Mouse (Mus musculus) megakaryocyte, embryonic 14.5 days (primary cell): ENCODE data around the gene Saysd1. TPM values are rescaled to one million over a fixed set of nuclear protein-coding genes. Genes with fewer than 3 reads are reported as not detected.

ENCODE experiments used
- H3K27me3 ChIP-seq: replicated peaks from 2 replicates; pipeline ENCODE3; 2012; ENCODE audit warnings: inconsistent platforms
- H3K36me3 ChIP-seq: replicated peaks from 2 replicates; pipeline ENCODE3; 2012; ENCODE audit warnings: low read length, inconsistent platforms, mixed read lengths
- H3K4me1 ChIP-seq: 2 replicates; pipeline ENCODE4 v1.6.1; 2012; ENCODE audit warnings: inconsistent platforms
- H3K4me3 ChIP-seq: replicated peaks from 2 replicates; pipeline ENCODE3; 2012; ENCODE audit warnings: moderate library complexity, mild to moderate bottlenecking, inconsistent platforms
- H3K9me3 ChIP-seq: 2 replicates; pipeline ENCODE4 v1.6.1; 2012; ENCODE audit warnings: inconsistent platforms
- FLI1 ChIP-seq: IDR thresholded peaks from 2 replicates; pipeline ENCODE4 v1.6.1; 2012; ENCODE audit warnings: low read length, inconsistent platforms, mixed read lengths
- GATA1 ChIP-seq: IDR thresholded peaks from 3 replicates; pipeline ENCODE4 v1.6.1; 2012; ENCODE audit warnings: mixed read lengths, low read length, inconsistent platforms, borderline replicate concordance
- polyA plus RNA-seq: library from polyadenylated mRNA; stranded (reverse); fragments of >175 nt; gene quantifications from 2 replicates; pipeline ENCODE4 v1.2.3, GENCODE M21; 2012; ENCODE audit warnings: low replicate concordance; ENCODE audit not compliant: insufficient read depth

Saysd1 gene
- polyA plus RNA-seq, result 9.9 and 29.2 TPM in 2 replicates

- Histone ChIP-seq H3K9me3 (no peaks in the 10 kb centered on the region), H3K36me3 (peaks cover 64% of the 10 kb centered on the region), H3K4me3 (no peak within 1 kb of the TSS), H3K27me3 (no peaks in the 10 kb centered on the region), H3K4me1 (peaks cover 28% of the 10 kb centered on the region)
- TF ChIP-seq FLI1, result no peak
- TF ChIP-seq GATA1, result no peak
Measured at GRCm38 (mm10) chr14:20138484-20139355, at the start of gene Saysd1. Gene Saysd1 (minus strand): TSS chr14:20138534.

DNA sequence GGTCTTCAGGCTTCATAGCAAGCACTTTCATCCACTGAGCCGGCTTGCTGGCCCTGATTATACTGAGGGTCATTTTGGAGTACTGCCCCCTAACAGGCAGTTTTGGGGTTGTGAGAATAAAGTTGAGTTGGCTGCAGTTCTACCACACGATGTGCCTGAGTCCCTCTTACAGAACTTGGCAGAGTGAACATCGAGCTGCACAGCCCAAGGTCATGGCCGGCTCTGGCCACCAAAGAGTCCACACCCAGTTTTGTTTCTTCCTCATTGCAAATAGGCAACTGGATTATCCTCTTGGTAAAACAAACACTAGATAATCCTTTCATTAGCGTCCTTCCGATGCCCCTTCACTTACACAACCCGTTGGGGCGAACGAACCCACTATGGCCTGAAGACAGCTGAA, 47.1 kb upstream of the Saysd1 start:
- Histone ChIP-seq H3K9me3 (no peaks in the 10 kb centered on the region), H3K36me3 (no peaks in the 10 kb centered on the region), H3K4me1 (peaks cover 38% of the 10 kb centered on the region), H3K4me3 (no peak overlapping the region), H3K27me3 (no peaks in the 10 kb centered on the region)
- no peak for TF ChIP-seq FLI1
- TF ChIP-seq GATA1, result no peak

- no peaks in the 10 kb centered on the region for H3K27me3 ChIP-seq
- H3K36me3 ChIP-seq, result no peaks in the 10 kb centered on the region
- H3K4me3 ChIP-seq, result no peak overlapping the region
- no peak for TF ChIP-seq FLI1
- no peak for TF ChIP-seq GATA1
- H3K4me1 ChIP-seq, result peaks cover 56% of the 10 kb centered on the region
- no peaks in the 10 kb centered on the region for H3K9me3 ChIP-seq
Measured at GRCm38 (mm10) chr14:20183701-20184100, 45.4 kb upstream of the Saysd1 start.

DNA sequence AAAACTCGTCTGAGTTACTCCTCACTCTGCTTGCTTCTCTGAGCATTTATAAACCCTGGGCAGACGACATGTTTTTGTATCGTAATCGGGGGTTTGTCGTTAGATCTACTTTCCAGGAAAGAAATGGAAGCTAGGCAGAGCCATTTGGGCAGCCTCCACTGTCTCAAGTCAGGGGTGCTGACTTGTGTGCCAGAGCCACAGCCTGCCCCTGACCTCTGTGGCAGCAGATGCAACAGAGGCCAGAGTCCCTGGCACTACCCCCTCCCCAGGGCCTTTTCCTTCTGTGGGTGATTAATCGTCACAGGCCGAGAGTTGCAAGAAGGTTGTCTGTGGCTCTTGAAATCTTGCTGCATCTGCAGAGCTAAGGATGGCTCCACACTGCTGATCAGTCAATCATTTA, 44.3 kb upstream of the Saysd1 start:
- H3K4me3 ChIP-seq, result no peak overlapping the region
- H3K36me3 ChIP-seq, result peaks cover under 1% of the 10 kb centered on the region
- H3K4me1 ChIP-seq, result peaks cover 67% of the 10 kb centered on the region
- no peak for TF ChIP-seq FLI1
- TF ChIP-seq GATA1, result no peak
- H3K9me3 ChIP-seq, result no peaks in the 10 kb centered on the region
- H3K27me3 ChIP-seq, result no peaks in the 10 kb centered on the region

DNA sequence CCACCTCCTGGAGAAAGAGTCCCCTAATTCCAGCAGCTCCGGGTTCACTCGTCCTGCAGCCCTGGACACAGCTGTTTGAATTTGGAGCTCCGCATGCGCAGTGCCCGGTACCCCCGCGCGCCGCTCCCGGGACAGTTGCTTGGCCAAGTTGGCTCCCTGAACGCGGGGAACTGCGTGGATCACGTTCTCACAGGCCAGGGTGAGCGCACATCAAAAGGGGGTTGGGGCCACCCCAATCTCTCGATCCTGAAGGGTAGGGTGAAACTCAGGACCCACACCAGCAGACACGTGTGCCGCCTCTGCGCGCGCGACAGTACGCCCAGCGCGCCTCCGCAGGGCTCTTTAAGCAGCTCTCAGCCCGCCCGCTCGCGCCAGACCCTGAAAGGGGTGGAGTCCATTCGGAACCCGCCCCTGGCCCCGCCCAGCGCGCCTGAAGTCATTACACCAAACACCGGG, 43.2 kb upstream of the Saysd1 start, which contains the start of gene Kcnk5:
Kcnk5 (minus strand) TSS at position 344 of the 456 bp plus-strand sequence.
- Histone ChIP-seq H3K36me3 (peaks cover 9% of the 10 kb centered on the region), H3K9me3 (no peaks in the 10 kb centered on the region), H3K27me3 (no peaks in the 10 kb centered on the region), H3K4me1 (peaks cover 72% of the 10 kb centered on the region), H3K4me3 (peak within 1 kb of the TSS; percentile 96)
- TF ChIP-seq GATA1, result no peak
- no peak for TF ChIP-seq FLI1

DNA sequence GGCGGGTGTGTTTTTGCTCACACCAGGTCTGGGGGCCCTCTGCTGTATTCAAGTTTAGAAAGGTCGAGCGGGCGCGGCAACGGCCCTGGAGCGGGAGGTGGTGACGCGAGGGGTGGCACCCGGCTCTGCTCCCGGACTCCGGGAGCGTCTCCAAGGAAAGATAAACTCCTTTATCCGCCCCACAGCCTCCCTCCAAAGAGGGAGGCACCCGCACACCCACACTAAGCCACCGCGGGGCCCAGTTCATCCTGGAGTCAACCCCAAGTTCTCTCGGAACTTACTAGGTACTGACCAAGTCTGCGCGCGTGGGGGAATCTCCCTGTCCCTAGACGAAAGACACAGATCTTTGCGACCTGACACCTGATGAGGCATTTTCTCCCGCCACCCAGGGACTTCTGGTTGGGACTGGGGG, 42.4 kb upstream of the Saysd1 start:
- peaks cover 79% of the 10 kb centered on the region for H3K4me1 ChIP-seq
- TF ChIP-seq FLI1 (no peak), GATA1 (no peak)
- no peaks in the 10 kb centered on the region for H3K27me3 ChIP-seq
- H3K4me3 ChIP-seq, result peak overlapping the region; percentile 96
- H3K9me3 ChIP-seq, result no peaks in the 10 kb centered on the region
- peaks cover 11% of the 10 kb centered on the region for H3K36me3 ChIP-seq

DNA sequence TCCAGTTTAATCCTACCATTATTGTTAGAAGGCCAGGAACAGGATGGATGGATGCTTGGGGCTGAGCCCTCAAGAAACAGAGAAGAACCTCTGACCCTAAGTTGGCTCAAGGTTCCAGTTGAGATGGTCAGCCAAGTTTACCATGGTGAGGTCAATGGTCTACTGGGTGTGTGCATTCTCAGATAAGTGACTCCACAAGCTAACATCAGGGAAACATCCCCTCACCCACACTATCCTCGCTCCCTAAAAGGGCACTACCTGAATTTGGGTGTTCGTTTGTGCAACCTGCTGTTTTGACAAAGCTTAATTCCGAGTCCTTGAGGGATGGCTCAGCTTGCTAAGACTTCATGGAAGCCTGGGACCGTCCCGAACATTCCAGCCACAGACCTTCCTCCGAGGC, 42.0 kb upstream of the Saysd1 start:
- Histone ChIP-seq H3K36me3 (peaks cover 12% of the 10 kb centered on the region), H3K27me3 (no peaks in the 10 kb centered on the region), H3K4me1 (peaks cover 84% of the 10 kb centered on the region), H3K9me3 (no peaks in the 10 kb centered on the region), H3K4me3 (peak overlapping the region; percentile 96)
- no peak for TF ChIP-seq GATA1
- TF ChIP-seq FLI1, result no peak

DNA sequence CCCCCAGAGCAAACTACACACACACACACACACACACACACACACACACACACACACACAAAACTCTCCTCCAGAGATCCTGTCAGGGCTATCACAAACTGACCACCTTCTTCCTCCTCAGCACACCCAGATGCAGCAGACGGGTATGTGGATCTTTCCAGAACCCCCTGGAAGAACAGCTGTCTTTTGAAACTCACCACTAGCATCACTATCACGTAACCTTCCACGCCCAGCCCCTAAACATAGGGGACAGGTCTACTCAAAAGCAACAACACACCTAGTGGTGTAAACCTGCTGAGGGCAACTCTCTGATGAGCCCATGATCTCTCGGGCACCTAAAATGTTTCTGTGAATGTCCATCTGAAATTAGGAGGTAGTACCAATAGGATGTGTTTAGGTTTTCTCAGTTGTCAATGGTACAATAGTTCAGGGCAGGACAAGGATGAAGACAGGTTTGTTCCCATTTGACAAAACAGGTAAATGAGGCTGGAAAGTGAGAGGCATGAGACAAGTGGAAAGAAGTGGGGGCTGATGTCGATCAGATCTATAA, 41.5 kb upstream of the Saysd1 start:
- no peak for TF ChIP-seq GATA1
- TF ChIP-seq FLI1, result no peak
- H3K4me1 ChIP-seq, result peaks cover 89% of the 10 kb centered on the region
- H3K4me3 ChIP-seq, result peak overlapping the region; percentile 96
- H3K36me3 ChIP-seq, result peaks cover 15% of the 10 kb centered on the region
- H3K27me3 ChIP-seq, result no peaks in the 10 kb centered on the region
- no peaks in the 10 kb centered on the region for H3K9me3 ChIP-seq

DNA sequence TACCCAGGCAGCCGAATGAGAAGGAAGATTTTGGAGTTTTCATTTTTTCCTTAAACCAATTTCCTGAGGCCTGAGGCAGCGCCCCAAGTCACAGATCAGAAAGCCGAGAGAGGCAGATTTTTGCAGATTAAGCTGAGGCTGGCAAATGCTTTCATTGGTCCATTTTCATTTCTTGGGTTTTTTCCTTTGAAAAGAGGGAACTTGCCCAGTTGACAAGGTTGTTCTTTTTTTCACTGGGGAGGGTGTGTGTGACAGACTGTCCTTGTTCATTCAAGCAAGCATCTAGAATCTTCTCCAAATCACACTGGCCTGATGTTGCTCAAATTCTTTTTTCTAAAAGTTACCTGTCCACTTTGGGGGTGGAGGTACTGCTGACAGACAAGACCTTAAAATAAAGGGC, 40.7 kb upstream of the Saysd1 start:
- peak overlapping the region; percentile 96 for H3K4me3 ChIP-seq
- H3K4me1 ChIP-seq, result peaks cover 92% of the 10 kb centered on the region
- H3K9me3 ChIP-seq, result no peaks in the 10 kb centered on the region
- H3K36me3 ChIP-seq, result peaks cover 15% of the 10 kb centered on the region
- no peaks in the 10 kb centered on the region for H3K27me3 ChIP-seq
- no peak for TF ChIP-seq GATA1

DNA sequence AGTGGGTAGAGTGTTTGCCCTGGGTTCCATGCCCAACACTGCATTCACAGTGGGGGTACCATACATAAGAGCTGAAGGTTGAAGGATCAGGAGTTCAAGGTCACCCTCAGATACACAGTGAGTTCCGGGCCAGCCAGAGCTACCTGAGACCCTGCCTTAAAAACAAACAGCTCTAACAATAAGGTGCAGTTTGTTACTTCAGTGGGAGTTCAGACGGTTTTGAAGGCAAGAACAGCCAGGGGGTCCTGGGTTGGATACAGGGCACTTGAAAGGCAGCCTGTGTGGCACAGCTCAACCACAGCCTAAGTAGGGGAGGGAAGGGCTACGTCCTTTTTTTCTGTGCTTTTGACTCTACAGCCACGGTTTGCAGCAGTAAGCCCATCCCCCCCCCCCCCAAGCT, 40.3 kb upstream of the Saysd1 start:
- TF ChIP-seq FLI1 (no peak), GATA1 (no peak)
- Histone ChIP-seq H3K9me3 (no peaks in the 10 kb centered on the region), H3K36me3 (peaks cover 15% of the 10 kb centered on the region), H3K27me3 (no peaks in the 10 kb centered on the region), H3K4me3 (peak overlapping the region; percentile 96), H3K4me1 (peaks cover 92% of the 10 kb centered on the region)
